Mouse (Mus musculus) liver, embryonic 14.5 days (tissue): Measurements from ENCODE around the gene Dock4. TPM values are rescaled to one million over a fixed set of nuclear protein-coding genes. Genes with fewer than 3 reads are reported as not detected.
A peak's percentile ranks its signal among the peaks of the same experiment; 100 is the strongest.
"Not testable (repeated sequence)": the region's sequence is repeated elsewhere in the genome, so short reads cannot be mapped to it uniquely, and the experiment has no call there.

Source experiments
- ATAC-seq: fragments of 200-750 bp; cut with Nextera tagmentation; 2 replicates; pipeline ENCODE4 v1.8.0; 2017; ENCODE audit warnings: moderate number of reproducible peaks, mild to moderate bottlenecking, moderate library complexity; ENCODE audit not compliant: insufficient read depth
- DNase-seq, 3 experiments: peaks; one replicate each; pipeline ENCODE4 v3.0.0-alpha.2; 2012 to 2013; ENCODE audit warnings: low read depth in 3 of 3, low spot score in 3 of 3
- H3K27ac ChIP-seq: fragments of 300-500 bp; sonication (generic); 2 replicates; pipeline ENCODE4 v1.5.1; 2014; ENCODE audit warnings: moderate library complexity, mild to moderate bottlenecking, control low read depth, inconsistent platforms
- H3K27me3 ChIP-seq: fragments of 300-500 bp; sonication (generic); 2 replicates; pipeline ENCODE4 v1.6.1; 2014; ENCODE audit warnings: mild to moderate bottlenecking, low read length, moderate library complexity; ENCODE audit not compliant: control insufficient read depth, insufficient read depth
- H3K36me3 ChIP-seq: fragments of 300-500 bp; sonication (generic); replicated peaks from 2 replicates; pipeline ENCODE4 v1.6.1; 2014; ENCODE audit warnings: low read depth; ENCODE audit not compliant: control insufficient read depth, insufficient read depth
- H3K4me1 ChIP-seq, 2 experiments: fragments of 200-500 bp in 1 of 2; fragments of 300-500 bp in 1 of 2; sonication (generic) in 1 of 2; replicated peaks; 2 replicates each; pipeline ENCODE4 v1.6.1; 2012 to 2014; ENCODE audit warnings: antibody characterized with exemption in 1 of 2, inconsistent platforms in 1 of 2, low read length in 1 of 2; ENCODE audit not compliant: control insufficient read depth in 2 of 2, insufficient read depth in 2 of 2
- H3K4me2 ChIP-seq: fragments of 300-500 bp; sonication (generic); 2 replicates; pipeline ENCODE4 v1.6.1; 2014; ENCODE audit warnings: low read depth, mild to moderate bottlenecking, control low read depth, moderate library complexity
- H3K4me3 ChIP-seq, 2 experiments: fragments of 200-500 bp in 1 of 2; fragments of 300-500 bp in 1 of 2; sonication (generic) in 1 of 2; 2 replicates each; pipeline ENCODE4 v1.5.1; 2012 to 2014; ENCODE audit warnings: low read depth in 2 of 2, low read length in 2 of 2, mild to moderate bottlenecking in 2 of 2, control low read depth in 1 of 2, inconsistent platforms in 1 of 2, moderate library complexity in 1 of 2; ENCODE audit not compliant: insufficient read depth in 1 of 2
- H3K9ac ChIP-seq: fragments of 300-500 bp; sonication (generic); replicated peaks from 2 replicates; pipeline ENCODE4 v1.6.1; 2014; ENCODE audit warnings: mild to moderate bottlenecking, control low read depth, moderate library complexity
- H3K9me3 ChIP-seq: fragments of 300-500 bp; sonication (generic); 2 replicates; pipeline ENCODE4 v1.6.1; 2016; ENCODE audit warnings: low read length, mixed read lengths; ENCODE audit not compliant: control insufficient read depth
- CTCF ChIP-seq: IDR thresholded peaks from 2 replicates; pipeline ENCODE4 v1.5.1; 2016; ENCODE audit warnings: antibody characterized with exemption, low read depth, control low read depth
- EP300 ChIP-seq: IDR thresholded peaks from 2 replicates; pipeline ENCODE4 v1.6.1; 2016; ENCODE audit warnings: antibody characterized with exemption, low read depth
- WGBS: fragments of 180-500 bp; shearing (Covaris S2); extraction: QIAGEN DNeasy Blood & Tissue Kit; methylation state at CpG from one replicate; pipeline ENCODE4 v1.1.7; 2014; ENCODE audit not compliant: insufficient replicate concordance; 5-methylcytosine and 5-hydroxymethylcytosine counted together
- polyA plus RNA-seq, 2 experiments: library from polyadenylated mRNA; depleted of rRNA in 1 of 2; stranded (reverse) in 1 of 2; unstranded in 1 of 2; fragments of >200 nt; fragmentation: Nextera tagmentation in 1 of 2; extraction: Ambion mirVana in 1 of 2; gene quantifications; 2 replicates each; pipeline versions ENCODE4 v1.2.1 to v1.2.3; 2012 to 2014

Gene Dock4
- polyA plus RNA-seq, 2 experiments = 0.49 to 0.57 TPM

- TF ChIP-seq CTCF = 0 out of 2 replicates have a peak, but pooled peaks have one; percentile 8
- TF ChIP-seq EP300 = no peak
Observed at GRCm38 (mm10) chr12:40843474-40844080, 397.8 kb downstream of the Dock4 start.

DNA sequence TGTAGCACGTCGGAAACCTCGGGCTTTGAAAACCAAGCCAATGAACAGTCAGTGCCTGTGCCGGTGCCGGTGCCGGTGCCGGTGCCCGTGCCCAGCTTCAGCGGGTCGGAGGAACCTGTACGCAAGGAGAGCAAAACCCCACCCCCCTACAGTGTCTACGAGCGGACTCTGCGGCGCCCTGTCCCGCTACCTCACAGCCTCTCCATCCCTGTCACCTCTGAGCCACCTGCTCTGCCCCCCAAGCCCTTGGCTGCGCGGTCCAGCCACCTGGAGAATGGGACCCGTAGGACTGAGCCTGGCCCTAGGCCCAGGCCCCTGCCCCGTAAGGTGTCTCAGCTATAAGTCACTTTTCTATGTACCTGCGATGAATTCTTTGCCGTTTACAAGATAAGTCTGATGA lies 398.6 kb downstream of the Dock4 start:
- H3K27me3 ChIP-seq = no peaks in the 10 kb centered on the region; the same call in none of the 2 replicates
- H3K4me1 ChIP-seq = peaks cover 23 to 25% of the 10 kb centered on the region in 2 experiments
- TF ChIP-seq EP300 (no peak), CTCF (no peak)
- no peak overlapping the region for H3K27ac ChIP-seq
- H3K4me3 ChIP-seq = no peak overlapping the region
- ATAC-seq (no peak), DNase-seq (no peak)
- H3K9ac ChIP-seq = 0 out of 2 replicates have a peak overlapping the region, but pooled peaks have one; percentile 7
- H3K36me3 ChIP-seq = no peaks in the 10 kb centered on the region
- H3K4me2 ChIP-seq = no peak overlapping the region
- no peaks in the 10 kb centered on the region for H3K9me3 ChIP-seq
- WGBS = 90% methylated on average over 22 of the region's 22 CpGs

More at GRCm38 (mm10) chr12:40843474-40844080, 397.8 kb downstream of the Dock4 start:
- Histone ChIP-seq H3K4me3 (no peak overlapping the region), H3K27me3 (no peaks in the 10 kb centered on the region; the same call in none of the 2 replicates), H3K9me3 (no peaks in the 10 kb centered on the region), H3K4me2 (peak overlapping the region; percentile 4), H3K4me1 (peaks cover 23 to 25% of the 10 kb centered on the region in 2 experiments), H3K9ac (peak overlapping the region; percentile 7), H3K27ac (peak overlapping the region; percentile 71; the same call in 1 of the 2 replicates), H3K36me3 (no peaks in the 10 kb centered on the region)
- whole genome bisulfite sequencing = 57% methylated on average over 3 of the region's 3 CpGs
- ATAC-seq (peak; percentile 77), DNase-seq (peak in 2 of 3 experiments; percentile 19 to 30)

DNA sequence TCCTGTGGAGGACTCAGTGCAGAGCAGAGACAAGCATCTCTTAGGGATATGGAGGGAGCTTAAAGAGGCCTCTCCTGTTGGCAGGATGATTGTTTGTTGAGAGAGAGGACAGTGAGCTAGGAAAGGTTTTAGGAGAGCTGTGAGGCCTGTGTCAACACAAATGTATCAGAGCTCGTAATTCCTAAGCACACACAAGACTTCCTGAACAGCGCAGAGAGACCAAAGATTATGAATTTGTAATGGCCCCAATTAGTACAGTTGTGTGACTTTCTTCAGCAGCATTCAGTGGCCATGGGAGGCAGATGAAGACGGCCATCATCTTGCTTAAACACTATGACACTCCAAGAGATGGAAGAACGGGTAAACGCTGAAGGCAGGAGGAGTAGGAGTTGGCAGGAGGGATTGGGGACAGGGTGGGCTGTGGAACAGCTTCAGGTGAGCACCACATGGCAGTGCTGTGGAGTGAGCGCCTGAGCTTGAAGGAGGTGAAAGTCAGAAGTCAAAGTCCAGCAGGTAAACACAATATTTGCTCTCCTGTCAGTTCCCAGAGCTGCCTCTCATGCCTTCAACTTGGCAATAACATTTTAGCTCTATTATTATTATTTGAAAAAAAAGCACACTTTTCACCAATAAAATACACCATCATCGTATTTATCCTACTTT lies 409.1 kb downstream of the Dock4 start:
- peaks cover 3 to 9% of the 10 kb centered on the region in 2 experiments; a peak in 3 of 4 replicates for H3K4me1 ChIP-seq
- no peak overlapping the region for H3K9ac ChIP-seq
- H3K27me3 ChIP-seq = no peaks in the 10 kb centered on the region
- no peaks in the 10 kb centered on the region for H3K36me3 ChIP-seq
- DNase-seq = no peak
- 68% methylated on average over 7 of the region's 7 CpGs for WGBS
- TF ChIP-seq CTCF (no peak), EP300 (no peak)
- no peak overlapping the region for H3K27ac ChIP-seq
- H3K9me3 ChIP-seq = no peaks in the 10 kb centered on the region; the same call in 1 of the 2 replicates
- ATAC-seq = no peak
- no peak overlapping the region for H3K4me3 ChIP-seq
- no peak overlapping the region for H3K4me2 ChIP-seq

DNA sequence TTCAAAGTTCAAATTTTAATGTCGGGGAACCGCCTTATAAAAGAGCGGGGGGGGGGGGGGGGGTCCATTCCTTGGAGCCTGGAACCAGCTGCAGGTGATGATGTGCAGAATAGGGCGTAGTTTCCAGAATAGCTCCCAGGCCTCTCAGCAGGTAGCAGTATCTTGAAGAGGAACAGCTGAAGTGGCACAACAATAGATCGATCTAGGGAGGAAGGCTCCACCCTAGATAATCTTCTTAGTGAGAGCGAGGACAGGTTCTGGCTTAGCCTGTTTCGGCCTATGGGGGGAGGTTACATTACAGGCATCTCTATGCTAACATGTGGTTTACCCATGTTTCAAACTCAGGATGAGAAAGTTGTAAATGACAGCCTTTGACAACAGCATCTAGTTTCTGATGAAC lies 411.7 kb downstream of the Dock4 start:
- no peak overlapping the region for H3K9ac ChIP-seq
- no peak for ATAC-seq
- peaks cover 0 to 2% of the 10 kb centered on the region in 2 experiments; a peak in 2 of 4 replicates for H3K4me1 ChIP-seq
- H3K4me3 ChIP-seq = no peak overlapping the region
- no peaks in the 10 kb centered on the region for H3K27me3 ChIP-seq
- H3K4me2 ChIP-seq = no peak overlapping the region
- H3K9me3 ChIP-seq = no peaks in the 10 kb centered on the region; the same call in 1 of the 2 replicates
- TF ChIP-seq CTCF (no peak), EP300 (no peak)
- H3K27ac ChIP-seq = no peak overlapping the region
- WGBS = 82% methylated on average over 7 of the region's 7 CpGs
- DNase-seq = no peak
- H3K36me3 ChIP-seq = no peaks in the 10 kb centered on the region

GRCm38 (mm10) chr12:40858763-40859162 lies 413.0 kb downstream of the Dock4 start:
- not testable (repeated sequence) for H3K36me3 ChIP-seq, H3K27me3 ChIP-seq, H3K27ac ChIP-seq, H3K4me3 ChIP-seq, H3K4me2 ChIP-seq, H3K4me1 ChIP-seq, H3K9me3 ChIP-seq, H3K9ac ChIP-seq, ATAC-seq, DNase-seq
- WGBS = 77% methylated on average over 6 of the region's 7 CpGs
